Mouse (Mus musculus): ENCODE results near the gene Ajap1.

Ajap1 gene

DNA sequence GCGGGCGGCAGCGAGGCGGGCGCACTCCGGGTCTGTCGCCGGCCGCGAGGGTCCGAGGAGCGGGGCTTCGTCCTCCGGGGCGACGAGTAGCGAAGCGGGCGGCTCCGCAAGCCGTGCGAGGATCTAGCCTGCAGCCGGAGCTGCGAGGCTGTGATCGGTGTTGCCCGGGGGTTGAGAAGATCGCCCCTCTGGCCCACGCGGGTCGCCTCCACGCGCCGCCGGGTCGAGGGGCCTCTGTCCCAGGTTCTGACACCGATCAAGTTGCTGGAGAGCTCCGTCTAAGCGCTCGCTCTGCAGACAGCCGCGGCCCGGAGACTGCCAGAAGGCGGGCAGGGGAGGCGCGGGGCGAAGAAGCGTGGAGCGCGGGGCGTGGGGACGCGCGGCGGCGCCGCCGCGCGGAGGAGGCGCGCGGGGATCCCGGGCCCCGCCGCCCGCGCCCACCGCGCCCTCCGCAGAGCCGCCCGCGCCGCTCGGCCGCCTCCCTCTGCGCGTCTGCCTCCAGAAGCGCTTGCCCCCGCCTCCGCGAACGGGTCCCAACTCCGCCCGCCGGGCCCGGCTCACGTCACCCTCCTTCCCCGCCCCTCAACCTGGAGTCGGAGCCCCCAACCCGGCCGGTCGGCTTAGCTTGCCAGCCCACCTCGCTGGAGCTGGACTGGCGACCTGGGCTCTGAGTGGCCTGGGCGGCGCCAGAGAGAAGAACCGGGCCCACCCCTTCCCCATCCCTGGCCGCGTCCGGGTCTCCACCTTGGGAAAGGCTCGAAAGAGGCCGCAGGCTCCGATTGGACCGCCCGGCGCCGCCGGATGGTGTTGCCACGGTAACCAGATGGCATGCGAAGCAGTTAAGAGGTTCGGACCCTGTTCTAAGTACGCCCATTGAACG lies at the start of gene Ajap1:
Ajap1 (minus strand) TSS at position 353 of the 880 bp plus-strand sequence.
- no peak for DNase-seq (ENCODE audit: low spot score)

GRCm38 (mm10) chr4:153530536-153530935 lies 47.9 kb upstream of the Ajap1 start:
- no peak for DNase-seq (ENCODE audit: low spot score)

- DNase-seq (ENCODE audit: low spot score) = no peak
These were observed 39.0 kb upstream of the Ajap1 start for GRCm38 (mm10) chr4:153521601-153522000.

GRCm38 (mm10) chr4:153519888-153520287 lies 37.3 kb upstream of the Ajap1 start:
- DNase-seq (ENCODE audit: low spot score) = no peak

DNA sequence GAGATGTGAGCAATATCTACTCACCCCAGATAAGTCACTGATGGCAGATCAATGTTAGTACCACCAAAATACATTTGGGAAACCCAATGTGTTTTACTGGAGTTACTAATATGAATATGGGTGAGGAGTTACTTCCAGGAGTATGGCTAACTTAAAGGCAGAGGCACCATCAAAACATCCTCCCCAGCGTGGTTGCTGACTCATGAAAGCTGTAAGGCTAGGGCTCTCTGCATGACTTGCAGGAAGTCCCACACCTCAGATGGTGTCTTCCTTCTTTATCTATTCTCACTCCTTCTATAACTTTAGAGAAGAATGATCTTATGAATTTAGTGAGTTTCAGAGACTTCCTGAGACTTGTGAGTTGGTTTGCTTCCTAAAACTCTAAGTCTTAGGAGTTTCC lies 36.7 kb upstream of the Ajap1 start:
- DNase-seq (ENCODE audit: low spot score) = no peak

DNA sequence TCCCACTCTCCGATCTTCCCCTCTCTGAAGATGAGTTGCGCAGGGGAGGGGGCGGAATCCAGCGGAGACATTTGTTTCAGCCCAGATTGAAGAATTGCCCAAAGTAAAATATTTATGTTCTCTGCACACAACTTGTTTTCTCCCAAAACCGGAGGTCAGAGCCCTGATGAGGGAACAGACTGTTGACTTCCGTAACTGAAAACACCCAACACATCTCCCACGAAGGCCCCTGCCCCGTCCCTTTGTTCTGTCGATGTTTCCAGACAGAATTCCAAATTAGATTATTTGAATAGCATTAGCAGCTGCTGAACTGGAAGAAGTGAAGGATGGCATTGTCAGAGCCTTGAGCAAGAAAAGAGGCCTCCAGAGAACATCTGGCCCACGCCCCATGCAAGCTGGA lies 33.2 kb upstream of the Ajap1 start:
- no peak for DNase-seq (ENCODE audit: low spot score)

DNA sequence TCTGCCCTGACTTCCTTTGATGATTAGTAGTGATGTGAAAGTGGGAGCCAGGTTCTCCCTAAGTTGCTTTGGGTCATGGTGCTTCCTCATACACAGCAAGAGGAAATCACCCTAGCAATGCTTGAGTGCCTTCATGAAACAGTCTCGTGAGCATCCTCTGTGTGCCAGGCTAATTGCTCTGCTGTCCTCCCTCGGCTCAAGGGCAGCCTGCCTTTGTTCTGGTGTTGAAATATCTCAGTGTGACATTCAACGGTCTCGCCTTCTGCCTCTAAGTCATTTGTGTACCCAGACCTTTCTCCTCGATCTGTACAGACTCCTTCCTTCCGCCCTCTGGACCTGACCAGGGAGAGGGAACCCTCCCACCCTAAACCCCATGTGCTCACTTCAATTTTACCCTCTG lies 31.5 kb upstream of the Ajap1 start:
- DNase-seq (ENCODE audit: low spot score) = no peak

DNA sequence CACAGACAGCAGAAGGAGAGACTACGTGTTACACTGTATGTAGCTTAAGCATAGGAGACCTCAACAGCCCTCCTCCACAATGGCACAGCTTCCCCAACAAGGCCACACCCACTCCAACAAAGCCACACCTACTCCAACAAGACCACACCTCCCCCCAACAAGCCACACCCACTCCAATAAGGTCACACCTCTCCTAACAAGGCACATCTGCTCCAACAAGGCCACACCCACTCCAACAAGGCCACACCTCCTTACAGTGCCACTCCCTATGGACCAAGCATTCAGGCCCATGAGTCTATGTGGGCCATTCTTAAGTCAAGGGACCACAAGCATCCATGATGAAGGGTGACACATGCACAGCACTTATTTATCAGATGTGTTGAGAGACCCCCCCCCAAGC lies 28.9 kb upstream of the Ajap1 start:
- no peak for DNase-seq (ENCODE audit: low spot score)

- no peak for DNase-seq (ENCODE audit: low spot score)
These were observed 19.3 kb upstream of the Ajap1 start for GRCm38 (mm10) chr4:153501936-153502335.

GRCm38 (mm10) chr4:153492444-153492843 lies 9.8 kb upstream of the Ajap1 start:
- DNase-seq (ENCODE audit: low spot score) = no peak

DNA sequence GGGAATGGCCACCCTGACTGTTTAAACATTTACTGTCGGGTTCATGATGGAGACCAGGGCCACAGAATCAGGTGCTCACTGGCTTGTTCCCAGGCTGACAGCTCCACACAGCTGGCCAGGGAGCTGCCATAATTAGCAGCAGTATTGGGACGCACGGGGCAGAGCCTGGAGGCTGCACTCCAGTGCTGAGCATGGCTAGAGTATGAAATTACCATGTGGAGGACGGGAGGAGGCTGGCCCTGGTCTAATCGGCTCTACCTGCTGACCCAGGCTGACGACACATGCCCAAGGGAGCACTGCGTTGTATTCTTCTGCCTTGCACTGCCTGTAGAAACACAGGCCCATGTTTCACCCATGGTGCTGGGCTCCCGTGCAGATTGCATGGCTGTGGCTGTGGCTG lies 6.5 kb upstream of the Ajap1 start:
- DNase-seq (ENCODE audit: low spot score) = no peak

DNA sequence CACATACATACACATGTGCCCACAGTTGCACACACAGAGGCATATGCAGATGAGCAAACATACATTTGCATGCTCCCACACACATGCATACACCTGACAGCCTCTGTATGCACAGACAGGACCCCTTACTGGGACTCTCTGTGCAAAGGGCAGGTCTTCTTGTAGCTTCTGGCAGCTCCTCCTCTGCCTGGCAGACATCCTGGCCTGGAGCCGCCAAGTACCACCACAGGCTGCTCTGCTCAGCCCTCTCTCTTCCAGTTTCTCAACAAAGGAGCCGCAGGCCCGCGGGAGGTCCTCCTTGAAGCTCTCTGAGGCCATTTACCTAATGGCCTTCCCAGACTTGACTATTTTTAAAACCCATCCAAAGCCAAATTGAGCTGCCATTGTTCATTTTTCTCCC lies 3.3 kb upstream of the Ajap1 start:
- DNase-seq (ENCODE audit: low spot score) = no peak

DNA sequence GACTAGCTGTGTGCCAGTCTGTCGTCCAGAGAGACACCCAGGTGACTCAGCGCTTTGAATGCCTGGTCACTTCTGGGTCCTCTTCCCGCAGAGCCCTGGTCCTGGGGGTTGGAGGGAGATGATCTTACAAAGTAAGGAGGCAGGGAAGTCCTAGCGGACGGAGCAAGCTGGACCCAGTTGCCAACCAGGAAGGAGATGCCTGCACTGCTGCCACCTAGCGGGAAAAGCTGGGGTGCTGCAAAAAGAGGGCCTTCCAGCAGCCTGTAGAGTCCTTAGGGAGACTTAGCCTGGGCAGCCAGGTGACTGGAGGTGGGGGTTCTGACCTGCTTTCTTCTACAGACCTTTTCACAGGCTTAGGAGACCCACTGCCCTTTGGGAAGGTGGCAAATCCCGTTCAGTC lies 1.8 kb upstream of the Ajap1 start:
- peak; percentile 59 for DNase-seq (ENCODE audit: low spot score)

DNA sequence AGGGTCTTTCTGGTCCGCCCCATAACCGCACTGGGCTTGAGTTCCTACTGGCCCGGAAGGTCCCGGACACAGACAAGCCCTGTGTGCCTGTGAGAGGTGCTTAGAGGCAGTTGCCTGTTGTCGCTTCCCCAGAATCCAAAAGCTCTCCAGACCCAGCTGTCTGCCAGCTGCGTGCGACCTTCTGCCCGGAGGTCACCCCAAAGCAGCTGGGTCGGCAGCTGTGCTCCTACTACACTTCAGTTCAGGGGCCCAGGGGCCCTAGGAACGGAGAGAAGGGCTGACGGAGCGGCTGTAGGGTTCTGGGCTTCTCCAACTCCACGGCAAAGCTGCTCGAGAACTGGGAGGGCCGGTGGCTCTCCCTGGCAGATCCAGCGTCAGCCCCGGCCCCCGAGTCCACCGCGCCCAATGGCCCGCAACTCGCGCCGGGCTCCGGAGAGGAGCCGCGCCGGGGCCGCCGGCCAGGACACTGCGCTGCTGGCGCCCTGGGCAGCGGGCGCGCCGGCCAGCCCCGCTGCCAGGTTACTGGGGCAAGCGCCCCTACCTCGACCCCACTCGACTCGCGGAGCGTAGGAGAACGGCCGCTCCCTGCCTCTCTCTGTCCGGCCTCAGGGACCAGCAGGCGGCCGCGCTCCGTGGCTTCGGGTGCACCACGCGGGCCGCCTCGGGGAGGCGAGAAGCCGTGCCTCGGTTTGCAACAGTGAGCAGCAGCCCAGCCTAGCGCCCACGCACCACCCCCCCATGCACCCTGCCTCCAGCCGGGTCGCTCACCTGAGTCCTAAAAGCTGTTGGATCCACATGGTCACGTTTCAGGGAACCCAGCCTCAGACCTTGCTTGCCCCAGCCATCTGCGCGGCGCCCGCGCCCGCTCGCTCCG lies 1.0 kb downstream of the Ajap1 start:
- DNase-seq (ENCODE audit: low spot score) = no peak

DNA sequence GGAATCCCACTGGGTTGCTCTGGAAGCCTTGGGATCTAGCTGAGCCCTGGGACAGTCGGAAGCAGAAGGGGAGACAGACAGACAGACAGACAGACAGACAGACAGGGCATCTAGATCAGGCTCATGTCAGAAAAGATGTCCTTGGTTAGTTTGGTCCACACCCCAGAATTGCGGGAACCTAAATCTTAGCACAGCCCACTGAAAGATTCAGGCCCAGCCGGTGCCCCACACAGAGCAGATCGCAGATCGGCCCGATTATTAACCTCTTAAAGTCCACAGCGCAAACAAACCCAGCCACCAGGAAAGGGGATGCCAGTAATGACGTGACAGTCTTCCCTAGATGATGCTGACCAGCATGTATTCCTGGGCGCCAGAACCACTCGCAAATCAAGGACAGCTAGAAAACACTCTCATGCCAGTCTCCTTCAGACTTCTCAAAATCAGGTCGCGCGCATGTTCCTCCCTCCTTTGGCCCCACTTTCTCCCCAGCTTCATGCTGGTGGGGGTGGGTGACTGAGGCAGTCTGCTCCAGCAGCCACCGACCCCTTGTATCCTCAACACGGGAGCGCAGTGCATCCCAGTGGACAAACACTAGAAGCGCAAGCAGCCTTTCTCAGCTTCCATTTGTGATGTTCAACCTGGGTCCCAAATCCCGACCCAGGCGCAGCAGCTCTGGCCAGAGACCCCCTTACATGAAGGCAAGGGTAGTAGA lies 1.9 kb downstream of the Ajap1 start:
- peak; percentile 55 for DNase-seq (ENCODE audit: low spot score)

GRCm38 (mm10) chr4:153479144-153479543 lies 3.5 kb downstream of the Ajap1 start:
- no peak for DNase-seq (ENCODE audit: low spot score)

DNA sequence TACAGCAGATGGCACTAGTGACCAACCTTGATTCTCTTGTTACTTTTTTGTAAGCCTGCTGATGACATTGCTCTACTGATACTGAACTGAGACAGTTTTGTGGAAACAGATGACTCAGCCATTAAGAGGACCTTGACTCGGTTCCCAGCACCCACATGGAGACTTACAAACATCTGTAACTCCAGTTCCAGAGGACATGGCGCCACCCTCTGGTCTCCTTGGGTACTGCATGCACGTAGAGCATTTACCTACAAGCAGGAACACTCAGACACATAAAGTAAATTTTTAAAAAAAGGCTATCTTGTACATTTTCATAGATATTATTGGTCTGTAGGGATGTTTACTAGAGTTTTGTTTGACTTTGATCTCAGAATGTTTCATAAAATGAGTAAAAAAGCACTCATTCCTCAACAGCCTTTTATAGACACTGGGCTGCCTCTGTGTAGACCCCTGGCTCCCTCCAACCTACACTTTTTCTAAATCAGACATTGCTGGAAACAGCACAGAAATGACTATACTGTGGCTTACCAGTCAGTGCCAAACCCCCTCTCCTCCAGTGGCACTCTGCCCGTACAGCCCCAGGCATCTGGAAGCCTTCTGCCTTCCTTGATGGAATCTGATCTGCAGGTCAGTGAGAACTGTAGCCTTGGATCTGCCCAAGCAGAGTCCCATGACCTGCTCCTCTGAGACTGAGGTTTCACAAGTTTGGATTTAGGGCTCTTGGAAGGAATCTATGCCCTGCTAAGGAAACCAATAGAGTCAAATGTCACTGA lies 8.9 kb downstream of the Ajap1 start:
- no peak for DNase-seq (ENCODE audit: low spot score)

DNA sequence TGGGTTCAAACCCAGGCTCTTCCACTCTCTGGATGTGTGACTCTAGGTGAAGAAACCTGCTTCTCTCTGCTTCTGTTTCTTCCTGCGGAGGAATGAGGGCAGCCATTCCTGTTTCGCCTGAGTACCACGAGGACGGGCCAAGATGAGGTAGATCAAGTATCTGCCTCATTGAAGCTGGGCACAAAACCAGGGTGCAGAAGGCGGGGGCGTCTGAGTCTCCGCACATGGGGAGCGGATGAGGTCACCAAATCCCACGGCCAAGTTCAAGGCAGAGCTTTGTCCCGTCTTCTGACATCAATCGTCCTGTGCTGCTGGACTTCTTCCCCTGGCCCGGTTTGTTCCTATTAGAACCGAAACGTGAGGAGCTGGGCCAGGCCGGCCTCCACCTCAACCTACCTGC lies 12.9 kb downstream of the Ajap1 start:
- DNase-seq (ENCODE audit: low spot score) = no peak

DNA sequence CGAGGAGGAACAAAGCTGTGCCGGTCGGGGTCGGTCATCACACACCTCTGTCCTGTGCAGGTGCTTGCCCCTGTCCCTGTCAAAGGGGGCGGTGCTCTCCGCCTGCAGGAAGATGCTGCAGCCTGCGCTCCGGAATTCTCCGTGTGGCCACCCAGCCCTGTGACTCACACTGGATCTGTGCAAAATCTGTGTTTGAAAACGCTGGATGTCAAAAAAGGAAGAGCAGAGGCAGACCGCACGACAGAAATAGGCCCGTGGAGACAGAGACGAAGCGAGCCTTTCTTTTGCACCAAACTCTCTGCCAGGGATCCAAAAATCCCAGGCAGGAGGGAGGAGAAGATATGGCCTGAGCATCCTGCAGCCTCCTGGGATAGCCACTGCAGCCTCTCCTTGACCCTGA lies 22.7 kb downstream of the Ajap1 start:
- no peak for DNase-seq (ENCODE audit: low spot score)

GRCm38 (mm10) chr4:153459503-153459902 lies 23.1 kb downstream of the Ajap1 start:
- no peak for DNase-seq (ENCODE audit: low spot score)

GRCm38 (mm10) chr4:153458821-153459220 lies 23.8 kb downstream of the Ajap1 start:
- no peak for DNase-seq (ENCODE audit: low spot score)

DNA sequence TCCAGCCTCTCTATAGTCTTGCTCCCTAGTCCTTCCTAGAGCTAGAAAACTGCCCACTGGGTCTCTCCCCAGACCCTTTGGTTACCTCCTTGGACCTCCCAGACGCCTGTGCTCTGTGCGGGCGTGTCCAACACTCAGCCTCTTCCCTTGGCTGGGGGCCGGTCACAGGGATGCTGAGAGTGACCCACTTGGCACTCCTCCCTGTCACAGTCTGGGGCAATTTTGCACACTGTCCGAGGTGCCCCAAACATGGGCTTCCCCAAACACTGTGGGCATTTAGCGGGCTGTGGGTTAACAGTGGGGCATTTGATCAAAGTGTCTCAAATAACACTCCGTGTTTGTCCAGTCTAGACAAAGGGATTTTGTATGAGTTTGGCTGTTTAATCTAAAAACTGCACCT lies 29.1 kb downstream of the Ajap1 start:
- no peak for DNase-seq (ENCODE audit: low spot score)

Data from layer of hippocampus, adult 9-10 months (tissue).